Mouse (Mus musculus): ENCODE data around the gene Epc2.

Gene Epc2

DNA sequence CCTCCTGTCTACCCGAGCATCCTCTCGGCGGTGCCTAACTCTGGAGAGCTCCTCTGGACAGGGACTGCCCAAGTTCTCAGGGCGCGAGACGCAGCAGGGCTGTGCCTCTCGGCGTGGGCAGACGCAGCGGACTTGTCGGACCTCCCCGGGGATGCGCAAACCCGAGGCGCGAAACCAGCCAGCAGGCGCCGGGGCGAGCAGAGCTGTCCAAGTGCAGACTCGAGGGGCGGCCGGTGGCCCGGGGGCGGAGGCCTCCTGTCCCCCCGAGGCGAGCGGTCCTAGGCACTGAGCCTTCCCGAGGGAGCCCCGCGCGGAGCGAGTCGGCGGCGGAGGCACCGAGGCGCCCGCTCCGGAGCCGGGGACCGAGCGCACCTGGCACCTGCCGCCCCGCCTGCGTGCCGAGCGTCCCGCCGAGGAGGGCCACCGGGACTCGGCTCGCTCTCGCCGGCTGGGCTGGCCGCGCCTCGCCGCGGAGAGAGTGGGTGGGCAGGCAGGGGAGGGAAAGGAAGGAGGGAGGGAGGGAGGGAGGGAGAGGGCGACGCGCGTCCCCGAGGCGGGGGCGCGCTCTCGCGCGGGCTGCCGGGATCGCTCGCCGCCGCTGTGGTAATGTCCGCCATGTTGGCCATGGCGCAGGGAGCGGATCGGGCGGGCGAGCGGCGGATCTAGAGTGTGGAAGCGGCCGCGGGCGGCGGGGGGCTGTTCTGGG lies at the start of gene Epc2:
TSS of gene Epc2 (plus strand) at position 556 of the 706 bp plus-strand sequence.
- DNase-seq, result peak; percentile 80 to 82

DNA sequence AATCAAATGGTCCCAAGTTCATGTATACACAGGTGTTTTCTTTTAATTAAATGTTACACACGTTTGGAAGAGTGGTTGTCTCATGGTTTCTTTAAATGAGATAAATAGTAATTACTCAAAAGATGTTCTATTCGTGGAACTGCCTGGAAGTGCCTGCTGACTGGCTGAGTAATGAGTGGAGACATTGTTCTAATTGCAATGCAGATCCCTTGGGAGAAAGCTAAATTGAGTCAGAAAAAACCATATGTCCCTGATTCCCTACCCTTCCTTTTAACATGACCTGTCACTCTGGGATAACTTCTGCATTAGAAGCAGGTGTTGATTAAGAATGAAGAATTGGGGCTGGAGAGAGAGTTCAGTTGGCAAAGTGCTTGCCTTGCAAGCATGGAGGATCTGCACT lies 45.3 kb upstream of the Epc2 start:
- DNase-seq, result no peak

DNA sequence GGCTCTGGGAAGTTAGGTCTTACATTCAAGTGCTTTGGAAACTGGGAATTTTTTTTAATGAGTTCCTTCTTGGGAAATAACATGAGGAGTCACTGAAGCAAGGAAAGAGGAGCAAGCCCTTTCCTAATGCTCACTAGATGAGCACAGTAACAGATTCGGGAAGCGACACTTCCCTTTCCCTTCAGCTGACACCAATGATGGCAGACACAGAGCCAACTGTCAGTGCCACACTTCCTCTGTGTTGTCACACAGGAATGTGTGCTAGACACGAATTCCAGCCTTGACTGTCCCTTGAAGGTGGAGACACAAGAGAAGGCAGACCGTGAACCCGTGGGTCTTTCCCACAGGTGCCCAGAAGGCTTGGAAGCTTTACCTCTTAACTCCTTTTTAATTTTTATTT lies 39.6 kb upstream of the Epc2 start:
- DNase-seq, result no peak

DNA sequence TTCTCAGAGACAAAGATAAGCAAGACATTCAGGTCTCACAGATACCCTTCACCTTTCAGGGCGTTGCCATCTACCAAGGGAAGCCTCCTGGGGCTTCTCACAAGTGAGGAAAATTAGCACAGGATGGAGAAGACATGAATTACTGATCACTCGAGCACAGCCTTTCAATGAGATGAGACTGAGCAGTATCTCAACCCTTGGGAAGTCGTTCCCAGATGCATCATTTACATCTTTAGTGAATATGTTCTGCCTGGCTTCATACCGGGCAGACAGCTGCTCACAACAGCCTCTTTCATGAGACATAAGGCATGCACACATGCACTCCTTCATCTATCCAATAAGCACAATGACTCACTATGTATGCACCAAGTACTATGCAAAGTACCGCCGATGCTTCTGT lies 38.7 kb upstream of the Epc2 start:
- DNase-seq, result no peak

DNA sequence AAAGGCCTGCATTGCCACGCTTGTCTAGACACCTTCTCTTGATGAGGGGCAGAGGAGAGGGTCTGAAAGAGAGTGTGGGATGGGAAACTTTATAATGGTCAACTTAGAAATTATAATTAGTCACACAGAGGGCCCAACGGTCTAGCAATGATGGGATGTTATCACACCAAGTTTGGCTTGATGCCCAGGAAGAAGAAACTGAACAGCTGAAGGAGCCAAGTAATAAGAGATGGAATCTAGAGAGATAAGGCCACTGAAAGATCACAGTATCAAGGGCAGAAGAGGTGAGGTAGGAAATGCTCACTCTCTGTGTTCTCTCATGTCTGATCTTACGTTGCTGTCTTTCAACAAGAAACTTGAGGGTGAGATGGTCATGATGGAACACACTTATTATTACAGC lies 35.4 kb upstream of the Epc2 start:
- no peak for DNase-seq

DNA sequence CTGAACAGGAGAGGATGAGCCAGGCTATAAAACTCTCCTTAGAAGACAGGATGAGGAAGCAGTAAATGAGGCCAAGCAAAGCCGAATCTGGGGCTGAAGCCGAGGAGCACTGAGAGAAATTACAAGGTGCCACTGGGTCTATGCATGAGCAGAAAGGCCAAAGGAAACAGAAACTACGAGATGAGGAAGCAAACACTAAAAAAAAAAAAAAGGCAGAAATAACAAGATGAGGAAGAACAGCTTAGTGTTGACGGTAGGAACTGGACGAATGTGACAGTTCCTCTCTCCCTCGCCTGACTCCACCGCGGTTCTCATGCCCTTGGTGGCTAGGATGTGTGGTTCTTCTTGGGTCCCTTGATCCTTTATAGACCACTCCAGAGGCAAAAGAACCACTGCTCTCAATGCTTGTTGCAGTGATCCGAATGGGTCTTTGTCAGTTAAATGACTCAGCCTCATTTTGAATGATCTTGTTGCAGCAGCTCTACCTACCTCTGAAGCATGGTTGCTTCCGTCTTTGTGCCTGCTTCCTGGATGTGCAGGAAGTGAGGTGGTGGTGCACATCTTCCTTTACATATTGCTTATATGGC lies 34.2 kb upstream of the Epc2 start:
- DNase-seq, result peak; percentile 40 to 45

DNA sequence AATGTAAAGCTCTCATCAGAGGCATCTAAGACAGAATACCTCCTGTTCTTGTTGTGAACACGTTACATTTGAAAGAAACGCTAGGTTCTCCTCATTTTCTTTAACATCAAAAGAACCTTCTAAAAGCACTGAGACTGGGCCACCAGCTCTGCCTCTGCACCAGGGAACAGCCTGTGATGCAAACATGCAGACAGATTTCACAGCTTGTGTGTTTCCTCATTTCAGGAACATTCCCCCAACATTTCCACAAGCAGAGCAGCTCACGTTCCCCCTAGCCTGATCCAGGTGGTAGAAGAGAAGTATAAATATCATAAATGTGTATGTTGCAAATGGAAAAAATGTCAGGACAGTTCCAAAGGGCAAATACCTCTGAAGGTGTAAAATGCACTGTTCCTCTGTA lies 30.9 kb upstream of the Epc2 start:
- no peak for DNase-seq

DNA sequence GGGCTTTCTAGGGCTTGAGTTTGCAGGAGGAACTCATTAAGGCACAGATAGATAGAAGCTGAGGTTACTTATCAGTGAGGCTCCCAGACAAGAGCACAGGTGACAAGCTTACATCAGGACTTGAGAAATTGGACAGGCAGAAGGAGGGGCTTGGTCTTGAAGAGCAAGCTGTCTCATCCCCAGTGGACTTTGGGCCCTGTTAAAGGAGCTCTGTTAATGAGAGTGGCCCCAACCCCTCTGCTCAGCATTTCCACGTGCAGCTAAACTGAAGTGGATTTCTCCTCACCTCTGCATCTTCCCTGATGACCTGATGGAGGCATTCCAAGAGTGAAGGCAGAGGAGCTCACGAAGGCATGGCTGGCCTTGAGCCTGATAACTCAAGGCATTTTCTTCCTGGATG lies 27.4 kb upstream of the Epc2 start:
- no peak for DNase-seq

DNA sequence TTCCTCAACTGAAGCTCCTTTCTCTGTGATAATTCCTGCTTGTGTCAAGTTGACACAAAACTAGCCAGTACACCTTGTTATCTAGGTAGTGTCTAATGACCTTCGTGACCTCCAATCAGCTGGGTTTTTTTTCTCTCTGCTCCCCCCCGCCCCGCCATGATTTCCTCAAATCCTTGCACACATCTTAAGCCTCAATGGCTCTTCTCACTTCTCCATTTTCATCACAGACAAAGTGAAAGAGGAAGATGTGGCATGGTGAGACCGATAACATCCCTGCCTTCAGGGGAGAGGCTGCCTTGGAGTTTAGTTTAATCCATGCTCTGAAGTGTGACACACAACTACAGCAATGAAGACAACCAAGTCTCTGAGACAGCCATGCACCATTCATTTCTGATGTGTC lies 26.5 kb upstream of the Epc2 start:
- peak; percentile 23 to 34 for DNase-seq

DNA sequence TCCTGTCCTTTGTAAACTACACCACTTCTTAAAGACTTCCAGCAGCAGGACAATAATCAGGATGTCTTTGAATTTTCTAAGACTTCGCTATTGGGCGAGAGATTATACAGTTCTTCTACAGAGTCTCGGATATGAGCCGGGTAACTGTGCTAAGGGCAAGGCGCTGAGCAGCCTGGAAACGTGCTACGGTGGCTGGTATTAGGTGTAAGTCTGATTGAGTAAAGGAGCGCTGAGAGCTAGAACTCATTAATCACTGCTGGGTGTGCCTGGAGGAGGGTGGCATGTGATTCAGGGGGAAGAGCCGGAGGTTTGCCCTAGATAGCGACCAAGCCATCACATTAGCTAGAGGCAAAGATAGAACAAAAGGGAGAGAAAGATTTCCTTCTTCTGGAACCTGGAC lies 25.1 kb upstream of the Epc2 start:
- DNase-seq, result no peak

DNA sequence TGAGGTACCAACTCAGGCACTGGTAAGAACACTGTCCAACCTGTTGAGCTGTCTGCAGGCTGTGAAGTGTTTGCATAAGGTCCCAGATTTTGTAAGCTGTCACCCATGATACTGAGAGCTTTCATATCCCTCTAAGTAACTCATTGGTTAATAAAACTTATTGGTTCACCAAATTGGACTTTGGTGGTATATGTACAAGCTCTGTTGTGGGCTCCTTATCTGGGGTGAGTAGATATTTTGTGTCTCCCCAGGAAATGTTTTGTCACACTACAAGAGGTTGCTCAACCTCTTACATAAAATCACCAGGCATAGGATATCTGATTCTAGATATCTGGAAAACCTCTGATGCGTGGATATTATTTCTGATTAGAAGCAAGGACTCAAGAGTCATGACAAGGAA lies 20.3 kb upstream of the Epc2 start:
- DNase-seq, result no peak

DNA sequence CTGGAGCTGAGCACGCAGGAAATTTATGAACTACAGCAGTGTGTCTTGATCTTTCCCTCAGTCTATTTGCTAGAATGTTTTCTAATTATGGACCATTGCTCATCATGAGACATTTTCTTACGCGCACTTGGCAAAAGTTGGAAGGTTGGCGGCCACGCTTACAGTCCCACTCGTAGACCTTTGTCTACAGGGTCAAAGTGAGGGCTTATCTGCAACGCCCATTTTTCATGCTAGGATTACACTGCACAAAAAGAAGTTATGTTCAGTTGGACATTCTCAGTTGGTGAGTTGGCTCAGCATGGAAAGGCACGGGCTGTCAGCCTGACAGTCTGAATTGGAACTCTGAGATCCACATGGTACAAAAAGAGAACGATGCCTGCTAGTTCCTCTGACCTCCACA lies 18.1 kb upstream of the Epc2 start:
- DNase-seq, result no peak

DNA sequence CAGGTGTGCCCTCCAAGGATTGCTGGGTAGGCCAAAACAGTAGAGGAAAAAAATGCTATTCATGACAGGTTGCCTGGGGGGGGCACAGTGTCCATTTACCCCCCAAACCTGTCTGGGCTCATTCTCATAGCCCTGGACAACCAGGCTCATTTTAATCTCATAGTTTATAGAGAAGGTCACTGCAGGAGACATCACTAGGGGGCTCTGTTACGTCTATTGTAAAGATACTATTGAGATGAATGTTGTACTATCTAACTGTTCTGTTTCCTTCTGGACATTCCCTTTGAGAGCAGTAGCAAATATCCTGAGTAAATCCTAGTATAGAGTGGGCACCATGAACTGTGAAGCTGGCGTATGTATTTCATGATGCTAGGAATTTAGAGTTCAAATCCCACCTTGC lies 5.0 kb upstream of the Epc2 start:
- DNase-seq, result no peak

DNA sequence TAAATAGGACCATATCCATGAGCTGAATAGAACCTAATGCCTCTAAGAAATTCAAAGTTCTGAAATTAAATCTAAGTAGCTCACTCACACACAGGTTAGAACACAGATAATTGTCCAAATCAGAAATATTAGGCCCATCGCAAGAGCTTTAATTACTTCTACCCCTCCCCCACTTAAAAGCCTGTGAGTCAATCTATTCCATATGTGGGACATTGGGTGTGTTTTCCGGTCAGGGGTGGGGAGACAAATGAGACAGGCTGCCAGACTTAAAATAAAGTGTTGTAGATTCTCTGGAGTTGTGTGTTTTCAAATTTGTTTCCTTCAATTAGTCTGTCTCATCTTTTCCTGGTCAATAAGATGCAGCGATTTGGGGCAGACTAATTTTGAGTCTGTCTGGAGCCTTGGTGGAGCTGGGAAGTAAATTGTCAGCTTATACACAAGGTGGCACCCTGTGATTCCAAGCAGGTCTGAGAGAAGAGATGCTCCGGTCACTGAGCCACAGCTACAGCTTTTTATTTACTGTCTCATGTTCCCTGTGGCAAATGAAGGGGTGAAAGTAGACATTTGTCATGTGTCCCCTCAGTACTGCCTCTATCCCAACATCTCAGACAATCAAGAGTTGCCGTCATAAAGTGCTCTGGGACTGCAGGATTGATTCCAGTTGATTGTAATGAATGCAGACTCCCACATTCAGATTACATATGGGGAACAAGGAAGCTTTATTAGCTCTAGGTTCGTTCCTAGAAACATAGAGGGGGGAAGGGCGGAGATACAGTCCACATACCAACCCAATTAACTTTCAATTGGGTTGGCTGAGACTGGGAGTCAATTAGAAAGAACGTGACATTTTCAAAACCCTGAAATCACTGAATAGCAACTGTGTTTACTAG lies 3.5 kb upstream of the Epc2 start:
- DNase-seq, result no peak

DNA sequence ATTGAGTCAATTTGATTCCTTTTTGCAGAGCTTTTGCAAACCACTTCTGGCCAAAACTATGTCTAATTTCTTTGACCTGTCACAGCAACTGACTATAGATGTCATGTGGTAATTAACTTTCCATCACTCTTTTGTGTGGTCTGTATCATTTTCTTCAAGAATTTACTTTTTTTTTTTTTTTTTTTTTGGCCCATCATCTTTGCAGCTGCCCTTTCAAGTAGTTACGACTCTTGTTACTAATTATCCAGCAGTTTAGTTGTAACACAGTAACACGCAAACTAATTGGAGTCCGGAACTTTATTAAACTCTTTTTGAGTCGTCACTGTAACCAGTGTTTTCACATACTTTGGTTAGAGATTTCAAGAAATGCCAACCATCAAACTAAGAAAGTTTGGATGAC lies 819 bp upstream of the Epc2 start:
- no peak for DNase-seq

DNA sequence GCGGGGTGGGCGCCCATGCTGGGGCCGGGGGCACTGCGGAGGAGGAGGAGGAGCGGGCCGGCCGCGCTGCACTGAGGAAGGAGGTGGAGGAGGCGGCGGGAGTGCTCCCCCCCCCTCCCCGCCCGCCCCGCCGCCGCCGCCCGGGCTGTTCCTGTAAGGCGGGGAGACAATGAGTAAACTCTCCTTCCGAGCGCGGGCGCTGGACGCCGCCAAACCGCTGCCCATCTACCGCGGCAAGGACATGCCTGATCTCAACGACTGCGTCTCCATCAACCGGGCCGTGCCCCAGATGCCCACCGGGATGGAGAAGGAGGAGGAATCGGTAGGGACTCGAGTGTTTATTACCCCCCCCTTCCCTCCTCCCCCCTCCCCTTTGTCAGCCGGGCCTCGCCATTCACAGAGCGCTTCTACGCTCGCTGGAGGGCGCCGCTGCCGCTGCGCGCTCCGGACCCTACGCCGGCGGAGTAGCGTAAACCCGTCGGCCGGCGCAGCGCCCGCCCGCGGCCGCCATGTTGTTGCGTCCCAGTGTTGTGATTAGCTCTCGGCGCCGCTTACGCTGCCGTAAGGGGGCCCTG lies 438 bp downstream of the Epc2 start:
- DNase-seq, result peak; percentile 86 to 93

DNA sequence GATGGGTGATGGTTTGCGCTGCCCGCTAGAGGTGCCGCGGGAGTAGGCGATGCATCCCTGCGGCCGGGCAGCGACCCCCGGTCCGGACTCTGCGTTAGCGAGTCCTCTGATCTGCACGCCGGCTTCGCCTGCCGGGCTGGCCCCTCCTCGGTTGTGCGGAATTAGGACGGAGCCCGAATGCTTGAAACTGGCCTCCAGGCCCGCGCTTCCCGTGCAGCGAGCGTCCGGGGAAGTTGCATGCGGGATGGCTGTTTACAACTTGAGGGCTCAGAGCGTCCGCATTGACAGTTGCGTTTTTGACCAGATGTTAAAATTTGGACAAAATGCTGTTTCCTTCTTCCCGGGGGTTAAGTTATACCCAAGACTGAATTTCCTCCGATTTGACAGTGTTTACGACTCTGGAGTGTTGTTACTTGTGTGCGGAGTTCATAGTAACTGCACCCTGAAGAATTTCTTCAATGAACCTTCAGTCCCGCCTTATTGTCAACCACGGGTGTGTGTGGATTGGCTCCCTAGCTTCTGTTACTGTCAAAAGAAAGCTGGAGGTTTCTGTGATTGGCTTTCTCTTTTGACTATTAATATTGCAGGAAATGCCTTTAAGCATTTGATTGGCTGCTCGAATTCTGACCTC lies 1.3 kb downstream of the Epc2 start:
- DNase-seq, result peak; percentile 36 to 51

DNA sequence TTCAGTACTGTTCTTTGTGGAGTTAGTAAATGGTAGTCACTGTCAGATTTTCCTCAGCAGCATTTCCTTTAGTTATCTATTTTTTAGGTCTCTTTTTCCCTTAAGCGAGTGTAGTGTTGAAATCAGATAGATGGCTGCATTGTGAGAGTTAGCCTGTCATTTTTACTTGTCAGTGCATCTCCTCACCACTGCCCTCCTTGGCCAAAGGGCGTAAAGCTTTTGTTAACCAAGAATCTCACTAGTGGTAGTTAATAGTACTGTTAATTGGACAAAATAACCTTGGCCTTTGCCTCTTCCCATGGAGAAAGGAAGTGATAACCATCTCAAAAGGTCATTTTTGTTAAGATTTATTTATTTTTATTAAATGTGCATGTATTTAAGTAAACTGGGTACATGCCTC lies 6.5 kb downstream of the Epc2 start:
- DNase-seq, result no peak

DNA sequence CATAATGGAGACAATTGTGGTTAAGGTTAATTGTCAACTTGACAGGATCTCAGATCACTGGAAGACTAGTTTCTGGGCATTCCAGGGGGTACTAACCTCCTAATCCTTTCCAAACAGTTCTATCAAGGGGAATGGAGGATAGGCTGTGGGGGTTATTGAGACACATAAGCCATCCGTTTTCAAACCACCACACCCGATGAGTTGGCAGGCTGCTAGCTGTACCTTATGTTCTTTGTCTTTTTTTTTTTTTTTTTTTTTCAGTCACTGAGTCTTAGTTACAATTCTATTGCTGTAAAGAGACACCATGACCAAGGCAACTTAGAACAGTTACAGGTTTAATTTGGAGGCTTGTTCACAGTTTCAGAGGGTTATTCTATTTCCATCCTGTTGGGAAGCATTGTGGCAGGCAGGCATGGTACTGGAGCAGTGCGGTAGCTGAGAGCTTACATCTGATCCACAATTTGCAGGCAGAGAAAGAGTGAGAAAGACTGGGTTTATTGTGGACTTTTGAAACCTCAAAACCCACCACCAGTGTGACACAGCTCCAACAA lies 14.5 kb downstream of the Epc2 start:
- no peak for DNase-seq

DNA sequence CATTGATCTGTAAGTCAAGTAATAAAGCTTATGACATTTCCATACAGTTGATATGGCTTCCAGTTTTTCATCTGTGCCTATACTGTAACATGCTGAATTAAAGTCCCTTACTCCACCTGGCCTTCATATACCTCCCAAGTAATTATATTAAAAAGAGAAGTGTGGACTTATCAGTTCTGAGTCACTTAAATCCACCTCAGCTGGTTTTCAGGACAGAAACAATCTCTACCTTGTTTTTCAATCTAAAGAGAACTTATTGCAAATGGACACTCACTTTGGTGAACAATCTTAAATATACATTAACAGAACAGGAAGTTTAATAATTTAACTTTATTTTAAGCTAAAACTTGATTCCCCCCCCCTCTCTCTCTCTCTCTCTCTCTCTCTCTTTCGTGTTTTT lies 15.8 kb downstream of the Epc2 start:
- no peak for DNase-seq

DNA sequence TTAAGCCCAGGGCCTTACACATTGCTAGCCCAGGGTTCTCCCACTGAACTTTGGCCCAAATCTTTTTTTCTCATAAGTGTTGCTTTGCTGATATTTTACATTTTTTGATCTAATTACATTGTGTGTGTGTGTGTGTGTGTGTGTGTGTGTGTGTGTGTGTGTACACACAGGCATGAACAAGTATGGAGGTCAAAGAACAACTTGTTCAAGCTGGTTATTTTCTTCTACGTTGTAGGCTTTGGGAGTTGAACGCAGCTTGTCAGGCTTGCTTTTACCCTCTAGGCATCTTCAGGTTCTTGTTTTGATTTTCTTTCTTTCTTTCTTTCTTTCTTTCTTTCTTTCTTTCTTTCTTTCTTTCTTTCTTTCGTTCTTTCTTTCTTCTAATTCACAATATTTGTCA lies 19.9 kb downstream of the Epc2 start:
- no peak for DNase-seq

DNA sequence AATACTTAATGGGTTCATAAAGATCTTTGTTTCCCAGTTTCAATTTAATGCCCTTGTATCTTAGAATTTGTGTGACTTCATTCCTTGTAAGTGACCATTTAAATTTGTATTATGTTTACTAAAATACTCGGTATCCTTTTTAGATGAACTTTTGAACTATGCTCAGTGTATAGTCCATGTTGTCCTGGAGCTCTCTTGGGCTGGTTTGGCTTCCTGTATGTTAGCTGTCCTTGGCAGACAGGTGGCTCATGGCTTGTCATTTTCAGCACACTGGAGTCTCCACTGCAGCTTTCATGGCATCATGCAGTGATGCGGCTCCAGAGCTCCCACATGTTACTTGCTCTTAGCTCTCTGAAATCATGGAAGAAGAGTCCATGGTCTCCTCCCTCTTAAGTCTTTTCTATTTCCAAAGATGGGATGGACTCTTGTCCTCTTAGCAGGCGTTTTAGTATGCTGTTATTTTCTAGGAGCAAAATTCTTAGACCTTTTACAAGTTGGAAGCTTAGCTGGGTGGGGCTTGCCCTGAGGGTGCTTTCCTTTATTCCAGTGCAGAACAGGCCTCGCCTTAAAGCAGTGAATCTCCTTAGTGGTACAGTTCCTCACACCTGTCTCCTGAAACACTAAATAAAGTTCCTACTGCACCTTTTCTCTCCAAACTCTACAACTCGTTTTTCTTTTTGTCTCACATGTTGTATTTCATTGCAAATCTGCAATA lies 20.5 kb downstream of the Epc2 start:
- DNase-seq, result no peak

All from spleen, adult 18-20 months (tissue).